Mouse (Mus musculus): ENCODE data around the gene Fanci. TPM values are rescaled to one million over a fixed set of nuclear protein-coding genes. Genes with fewer than 3 reads are reported as not detected.

Fanci gene
- polyA plus RNA-seq, 1 experiment from 2014 or later, result 11.9 TPM

GRCm38 (mm10) chr7:79469766-79470165 lies 78.0 kb downstream of the Fanci start:
- H3K9ac ChIP-seq (replicated peaks; ENCODE audit: low read length), result no peak overlapping the region
- no peak overlapping the region for H3K4me3 ChIP-seq (ENCODE audit: low read length)
- H3K4me1 ChIP-seq (ENCODE audit: insufficient read depth, low read length), result peaks cover 17% of the 10 kb centered on the region
- 77% methylated on average over 5 of the region's 5 CpGs for WGBS
- no peak overlapping the region for H3K4me2 ChIP-seq (replicated peaks; ENCODE audit: low read depth, low read length)
- H3K36me3 ChIP-seq (ENCODE audit: insufficient read depth, low read length), result no peaks in the 10 kb centered on the region
- no peaks in the 10 kb centered on the region for H3K9me3 ChIP-seq (ENCODE audit: low read length)
- ATAC-seq (ENCODE audit: low FRiP score, low TSS enrichment), result no peak
- no peaks in the 10 kb centered on the region for H3K27me3 ChIP-seq (ENCODE audit: insufficient read depth, low read length)
- H3K27ac ChIP-seq (ENCODE audit: low read length), result no peak overlapping the region

DNA sequence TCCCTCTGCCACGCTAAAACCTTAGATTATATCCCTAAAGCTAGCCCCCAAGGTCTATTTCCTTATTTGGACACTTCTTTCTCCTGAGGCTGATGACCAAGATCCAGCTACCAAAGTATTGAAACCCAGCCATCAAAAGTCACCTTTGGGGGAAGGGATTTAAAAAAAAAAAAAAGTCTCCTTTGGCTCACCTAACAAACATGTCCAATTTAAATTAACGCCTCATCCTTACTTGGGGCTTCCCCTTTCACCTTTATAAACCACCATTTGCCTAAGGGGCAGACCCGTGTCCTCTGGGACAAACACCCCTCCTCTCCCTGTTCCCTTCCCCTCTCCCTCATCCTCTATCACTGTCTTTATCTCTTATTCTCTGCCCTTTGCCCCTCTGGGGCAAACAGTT lies 79.0 kb downstream of the Fanci start:
- no peak for ATAC-seq (ENCODE audit: low FRiP score, low TSS enrichment)
- WGBS, result 53% methylated on average over 3 of the region's 3 CpGs
- H3K27me3 ChIP-seq (ENCODE audit: insufficient read depth, low read length), result no peaks in the 10 kb centered on the region

GRCm38 (mm10) chr7:79471436-79471835 lies 79.7 kb downstream of the Fanci start:
- Histone ChIP-seq H3K27me3 (ENCODE audit: insufficient read depth, low read length) (no peaks in the 10 kb centered on the region), H3K4me1 (ENCODE audit: insufficient read depth, low read length) (peaks cover 10% of the 10 kb centered on the region), H3K36me3 (ENCODE audit: insufficient read depth, low read length) (no peaks in the 10 kb centered on the region), H3K9me3 (ENCODE audit: low read length) (no peaks in the 10 kb centered on the region), H3K4me2 (replicated peaks; ENCODE audit: low read depth, low read length) (no peak overlapping the region), H3K27ac (ENCODE audit: low read length) (no peak overlapping the region), H3K4me3 (ENCODE audit: low read length) (no peak overlapping the region), H3K9ac (replicated peaks; ENCODE audit: low read length) (no peak overlapping the region)
- ATAC-seq (ENCODE audit: low FRiP score, low TSS enrichment), result no peak
- WGBS, result 73% methylated on average over 7 of the region's 7 CpGs

More for the DNA sequence above, 79.0 kb downstream of the Fanci start:
- H3K9me3 ChIP-seq (ENCODE audit: low read length), result no peaks in the 10 kb centered on the region
- H3K9ac ChIP-seq (replicated peaks; ENCODE audit: low read length), result no peak overlapping the region
- no peak overlapping the region for H3K4me3 ChIP-seq (ENCODE audit: low read length)
- peaks cover 10% of the 10 kb centered on the region for H3K4me1 ChIP-seq (ENCODE audit: insufficient read depth, low read length)
- H3K27ac ChIP-seq (ENCODE audit: low read length), result no peak overlapping the region
- H3K4me2 ChIP-seq (replicated peaks; ENCODE audit: low read depth, low read length), result no peak overlapping the region
- no peaks in the 10 kb centered on the region for H3K36me3 ChIP-seq (ENCODE audit: insufficient read depth, low read length)

DNA sequence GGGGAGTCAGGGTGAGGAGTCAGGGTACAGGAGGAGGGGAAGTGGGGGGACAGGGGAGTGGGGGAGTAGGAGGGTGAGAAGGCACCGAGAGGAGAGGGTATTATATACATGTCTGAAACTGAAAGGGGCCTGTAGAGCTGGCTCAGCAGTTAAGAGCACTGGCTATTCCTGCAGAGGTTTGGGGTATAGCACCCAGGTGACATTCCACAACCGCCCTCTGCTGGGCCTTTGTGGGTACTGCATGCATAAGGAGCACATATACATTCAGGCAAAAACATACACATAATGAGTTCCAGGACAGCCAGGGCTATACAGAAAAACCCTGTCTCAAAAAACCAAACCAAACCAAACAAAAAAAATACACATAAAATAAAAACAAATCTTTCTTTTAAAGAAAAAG lies 81.1 kb downstream of the Fanci start:
- Histone ChIP-seq H3K4me1 (ENCODE audit: insufficient read depth, low read length) (peaks cover 5% of the 10 kb centered on the region), H3K27ac (ENCODE audit: low read length) (no peak overlapping the region), H3K36me3 (ENCODE audit: insufficient read depth, low read length) (no peaks in the 10 kb centered on the region), H3K9me3 (ENCODE audit: low read length) (no peaks in the 10 kb centered on the region), H3K9ac (replicated peaks; ENCODE audit: low read length) (no peak overlapping the region), H3K4me2 (replicated peaks; ENCODE audit: low read depth, low read length) (no peak overlapping the region), H3K27me3 (ENCODE audit: insufficient read depth, low read length) (no peaks in the 10 kb centered on the region), H3K4me3 (ENCODE audit: low read length) (no peak overlapping the region)
- no peak for ATAC-seq (ENCODE audit: low FRiP score, low TSS enrichment)
- WGBS, result 58% methylated on average over 2 of the region's 2 CpGs

GRCm38 (mm10) chr7:79473496-79474194 lies 81.9 kb downstream of the Fanci start:
- H3K27me3 ChIP-seq (ENCODE audit: insufficient read depth, low read length), result no peaks in the 10 kb centered on the region
- no peaks in the 10 kb centered on the region for H3K36me3 ChIP-seq (ENCODE audit: insufficient read depth, low read length)
- H3K27ac ChIP-seq (ENCODE audit: low read length), result no peak overlapping the region
- no peak overlapping the region for H3K4me3 ChIP-seq (ENCODE audit: low read length)
- no peak overlapping the region for H3K4me2 ChIP-seq (replicated peaks; ENCODE audit: low read depth, low read length)
- H3K9me3 ChIP-seq (ENCODE audit: low read length), result no peaks in the 10 kb centered on the region
- 85% methylated on average over 9 of the region's 9 CpGs for WGBS
- no peak overlapping the region for H3K9ac ChIP-seq (replicated peaks; ENCODE audit: low read length)
- no peak for ATAC-seq (ENCODE audit: low FRiP score, low TSS enrichment)
- no peaks in the 10 kb centered on the region for H3K4me1 ChIP-seq (ENCODE audit: insufficient read depth, low read length)

- no peak overlapping the region for H3K4me3 ChIP-seq (ENCODE audit: low read length)
- H3K4me2 ChIP-seq (replicated peaks; ENCODE audit: low read depth, low read length), result no peak overlapping the region
- H3K9me3 ChIP-seq (ENCODE audit: low read length), result no peaks in the 10 kb centered on the region
- no peaks in the 10 kb centered on the region for H3K4me1 ChIP-seq (ENCODE audit: insufficient read depth, low read length)
- H3K36me3 ChIP-seq (ENCODE audit: insufficient read depth, low read length), result no peaks in the 10 kb centered on the region
- ATAC-seq (ENCODE audit: low FRiP score, low TSS enrichment), result no peak
- 67% methylated on average over 5 of the region's 5 CpGs for WGBS
- H3K27ac ChIP-seq (ENCODE audit: low read length), result no peak overlapping the region
- H3K9ac ChIP-seq (replicated peaks; ENCODE audit: low read length), result no peak overlapping the region
- H3K27me3 ChIP-seq (ENCODE audit: insufficient read depth, low read length), result no peaks in the 10 kb centered on the region
These were observed 83.2 kb downstream of the Fanci start for GRCm38 (mm10) chr7:79474831-79475399.

- no peak overlapping the region for H3K9ac ChIP-seq (replicated peaks; ENCODE audit: low read length)
- WGBS, result 60% methylated on average over 10 of the region's 10 CpGs
- no peak overlapping the region for H3K4me3 ChIP-seq (ENCODE audit: low read length)
- H3K4me2 ChIP-seq (replicated peaks; ENCODE audit: low read depth, low read length), result no peak overlapping the region
- H3K4me1 ChIP-seq (ENCODE audit: insufficient read depth, low read length), result no peaks in the 10 kb centered on the region
- ATAC-seq (ENCODE audit: low FRiP score, low TSS enrichment), result no peak
- H3K36me3 ChIP-seq (ENCODE audit: insufficient read depth, low read length), result no peaks in the 10 kb centered on the region
- no peak overlapping the region for H3K27ac ChIP-seq (ENCODE audit: low read length)
- H3K9me3 ChIP-seq (ENCODE audit: low read length), result no peaks in the 10 kb centered on the region
- peaks cover 10% of the 10 kb centered on the region; the same call in 1 of the 2 replicates for H3K27me3 ChIP-seq (ENCODE audit: insufficient read depth, low read length)
These were observed 94.8 kb downstream of the Fanci start for GRCm38 (mm10) chr7:79486528-79486927.

DNA sequence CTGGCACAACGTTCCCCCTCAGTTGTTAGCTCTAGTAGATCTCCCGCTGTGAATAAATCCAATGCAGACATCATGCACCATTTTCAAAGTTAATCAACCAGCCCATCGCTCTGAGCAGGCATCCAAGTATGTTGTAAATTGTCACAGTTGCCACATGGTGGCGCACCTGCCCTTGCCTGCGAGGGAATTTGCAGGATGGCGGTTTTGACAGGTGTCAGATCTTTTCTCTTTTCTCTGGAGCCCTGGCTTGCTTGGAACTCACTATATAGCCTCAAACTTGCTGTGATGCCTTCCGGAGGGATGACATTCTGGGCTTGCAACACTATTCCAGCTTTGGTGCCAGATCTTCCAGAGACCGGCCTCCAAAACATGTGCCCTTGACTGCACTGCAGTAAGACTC lies 102.2 kb downstream of the Fanci start:
- no peak overlapping the region for H3K9ac ChIP-seq (replicated peaks; ENCODE audit: low read length)
- ATAC-seq (ENCODE audit: low FRiP score, low TSS enrichment), result no peak
- no peaks in the 10 kb centered on the region for H3K9me3 ChIP-seq (ENCODE audit: low read length)
- no peaks in the 10 kb centered on the region for H3K4me1 ChIP-seq (ENCODE audit: insufficient read depth, low read length)
- H3K4me3 ChIP-seq (ENCODE audit: low read length), result no peak overlapping the region
- 9% methylated on average over 8 of the region's 8 CpGs for WGBS
- peaks cover 53% of the 10 kb centered on the region for H3K27me3 ChIP-seq (ENCODE audit: insufficient read depth, low read length)
- H3K27ac ChIP-seq (ENCODE audit: low read length), result no peak overlapping the region
- no peak overlapping the region for H3K4me2 ChIP-seq (replicated peaks; ENCODE audit: low read depth, low read length)
- H3K36me3 ChIP-seq (ENCODE audit: insufficient read depth, low read length), result no peaks in the 10 kb centered on the region

- Histone ChIP-seq H3K9ac (replicated peaks; ENCODE audit: low read length) (no peak overlapping the region), H3K27me3 (ENCODE audit: insufficient read depth, low read length) (peaks cover 73% of the 10 kb centered on the region), H3K9me3 (ENCODE audit: low read length) (no peaks in the 10 kb centered on the region), H3K4me3 (ENCODE audit: low read length) (peak overlapping the region; percentile 25), H3K27ac (ENCODE audit: low read length) (no peak overlapping the region), H3K4me1 (ENCODE audit: insufficient read depth, low read length) (0 out of 2 replicates have a peak, but pooled peaks cover 3% of the 10 kb centered on the region), H3K36me3 (ENCODE audit: insufficient read depth, low read length) (no peaks in the 10 kb centered on the region), H3K4me2 (replicated peaks; ENCODE audit: low read depth, low read length) (peak overlapping the region; percentile 49)
- 2% methylated on average over 38 of the region's 38 CpGs for WGBS
- ATAC-seq (ENCODE audit: low FRiP score, low TSS enrichment), result peak; percentile 91
These were observed 104.5 kb downstream of the Fanci start for GRCm38 (mm10) chr7:79495988-79496815.
